Mouse (Mus musculus) forebrain, embryonic 11.5 days (tissue): ENCODE data around the gene Gm11077. TPM values are rescaled to one million over a fixed set of nuclear protein-coding genes. Genes with fewer than 3 reads are reported as not detected.
A peak's percentile ranks its signal among the peaks of the same experiment; 100 is the strongest.

ENCODE experiments used
- ATAC-seq: fragments of 200-750 bp; cut with Nextera tagmentation; replicated peaks from 2 replicates; pipeline ENCODE4 v1.8.0; 2017; ENCODE audit warnings: moderate TSS enrichment; ENCODE audit not compliant: low FRiP score
- DNase-seq: peaks from one replicate; pipeline ENCODE4 v3.0.0-alpha.2; 2017; ENCODE audit warnings: low spot score
- H3K27ac ChIP-seq: fragments of 300-500 bp; sonication (generic); 2 replicates; pipeline ENCODE4 v1.5.1; 2014; ENCODE audit warnings: low read depth, low read length
- H3K27me3 ChIP-seq: fragments of 300-500 bp; sonication (generic); 2 replicates; pipeline ENCODE4 v1.6.1; 2014; ENCODE audit warnings: mild to moderate bottlenecking, low read length, mixed read lengths; ENCODE audit not compliant: control insufficient read depth, insufficient read depth
- H3K36me3 ChIP-seq: fragments of 300-500 bp; sonication (generic); 2 replicates; pipeline ENCODE4 v1.6.1; 2014; ENCODE audit warnings: mild to moderate bottlenecking, low read length, moderate library complexity, mixed read lengths; ENCODE audit not compliant: control insufficient read depth, insufficient read depth
- H3K4me1 ChIP-seq: fragments of 300-500 bp; sonication (generic); replicated peaks from 2 replicates; pipeline ENCODE4 v1.6.1; 2014; ENCODE audit warnings: low read length, mixed read lengths; ENCODE audit not compliant: control insufficient read depth, insufficient read depth
- H3K4me2 ChIP-seq: fragments of 300-500 bp; sonication (generic); 2 replicates; pipeline ENCODE4 v1.6.1; 2014; ENCODE audit warnings: low read depth, mild to moderate bottlenecking, low read length, moderate library complexity, mixed read lengths; ENCODE audit not compliant: severe bottlenecking
- H3K4me3 ChIP-seq: fragments of 300-500 bp; sonication (generic); 2 replicates; pipeline ENCODE4 v1.5.1; 2014; ENCODE audit warnings: low read depth, low read length
- H3K9ac ChIP-seq: fragments of 300-500 bp; sonication (generic); 2 replicates; pipeline ENCODE4 v1.6.1; 2014; ENCODE audit warnings: low read length
- H3K9me3 ChIP-seq: fragments of 300-500 bp; sonication (generic); 2 replicates; pipeline ENCODE4 v1.6.1; 2016; ENCODE audit warnings: low read length, mixed read lengths; ENCODE audit not compliant: control insufficient read depth
- WGBS: fragments of 180-500 bp; shearing (Covaris S2); extraction: QIAGEN DNeasy Blood & Tissue Kit; methylation state at CpG from one replicate; pipeline ENCODE4 v1.1.7; 2014; 5-methylcytosine and 5-hydroxymethylcytosine counted together
- polyA plus RNA-seq: library from polyadenylated mRNA; unstranded; fragments of >200 nt; fragmentation: Nextera tagmentation; extraction: Ambion mirVana; gene quantifications from 2 replicates; pipeline ENCODE4 v1.2.1, GENCODE M21; 2014

Gm11077 gene
- polyA plus RNA-seq, 1 experiment from 2014 or later = not detected

DNA sequence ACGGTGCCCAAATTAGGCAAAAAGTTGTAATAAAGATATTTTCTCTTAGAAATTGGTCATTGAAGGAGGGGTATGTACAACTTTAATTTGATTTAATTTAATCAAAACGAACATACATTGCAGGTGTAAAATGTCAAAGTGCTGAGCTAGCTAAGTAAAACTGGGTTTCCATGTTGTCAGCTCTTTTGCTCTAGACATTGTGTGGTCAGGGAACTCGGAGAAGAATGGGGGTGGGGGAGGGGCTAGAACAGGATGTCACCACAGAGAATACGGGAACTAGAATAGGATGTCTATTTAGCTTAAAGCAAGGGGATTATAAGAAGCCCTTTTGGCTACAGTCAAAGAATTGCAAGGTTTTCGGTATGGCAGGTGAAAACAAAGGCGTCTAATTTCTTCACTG, 38.2 kb downstream of the Gm11077 start:
- H3K4me1 ChIP-seq = no peaks in the 10 kb centered on the region
- DNase-seq = no peak
- no peak overlapping the region for H3K9ac ChIP-seq
- no peak overlapping the region for H3K4me3 ChIP-seq
- H3K9me3 ChIP-seq = no peaks in the 10 kb centered on the region
- H3K36me3 ChIP-seq = no peaks in the 10 kb centered on the region
- H3K4me2 ChIP-seq = no peak overlapping the region
- WGBS = 70% methylated on average over 6 of the region's 6 CpGs
- no peaks in the 10 kb centered on the region for H3K27me3 ChIP-seq
- H3K27ac ChIP-seq = no peak overlapping the region
- ATAC-seq = no peak

DNA sequence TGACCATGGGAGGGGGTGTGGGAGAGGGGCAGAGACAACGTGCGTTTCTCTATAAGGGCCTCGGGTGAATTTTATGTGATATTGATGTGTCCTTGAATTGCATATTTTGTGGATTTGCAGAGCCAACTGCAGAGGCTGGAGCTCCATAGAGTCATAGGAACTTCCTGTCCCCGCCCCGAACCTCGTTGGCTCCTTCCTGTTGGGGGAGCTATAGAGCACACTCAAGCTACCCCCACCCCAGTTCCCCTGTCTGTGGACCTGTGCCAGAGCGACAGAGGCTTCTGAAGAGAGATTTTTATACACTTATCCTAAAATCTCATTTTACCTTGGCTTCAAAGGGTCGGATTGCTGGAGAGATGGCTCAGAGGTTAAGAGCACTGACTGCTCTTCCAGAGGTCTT, 39.1 kb downstream of the Gm11077 start:
- no peak overlapping the region for H3K9ac ChIP-seq
- 93% methylated on average over 8 of the region's 8 CpGs for WGBS
- H3K9me3 ChIP-seq = no peaks in the 10 kb centered on the region
- DNase-seq (no peak), ATAC-seq (no peak)
- no peak overlapping the region for H3K4me2 ChIP-seq
- no peak overlapping the region for H3K27ac ChIP-seq
- no peaks in the 10 kb centered on the region for H3K27me3 ChIP-seq
- no peaks in the 10 kb centered on the region for H3K36me3 ChIP-seq
- H3K4me1 ChIP-seq = no peaks in the 10 kb centered on the region
- H3K4me3 ChIP-seq = no peak overlapping the region

GRCm38 (mm10) chr6:140768859-140769640, 40.0 kb downstream of the Gm11077 start:
- no peak overlapping the region for H3K4me2 ChIP-seq
- H3K27me3 ChIP-seq = no peaks in the 10 kb centered on the region
- DNase-seq = no peak
- peak; percentile 78 for ATAC-seq
- no peaks in the 10 kb centered on the region for H3K9me3 ChIP-seq
- H3K4me3 ChIP-seq = no peak overlapping the region
- no peaks in the 10 kb centered on the region for H3K4me1 ChIP-seq
- no peak overlapping the region for H3K27ac ChIP-seq
- 56% methylated on average over 21 of the region's 21 CpGs for WGBS
- no peak overlapping the region for H3K9ac ChIP-seq
- no peaks in the 10 kb centered on the region for H3K36me3 ChIP-seq

DNA sequence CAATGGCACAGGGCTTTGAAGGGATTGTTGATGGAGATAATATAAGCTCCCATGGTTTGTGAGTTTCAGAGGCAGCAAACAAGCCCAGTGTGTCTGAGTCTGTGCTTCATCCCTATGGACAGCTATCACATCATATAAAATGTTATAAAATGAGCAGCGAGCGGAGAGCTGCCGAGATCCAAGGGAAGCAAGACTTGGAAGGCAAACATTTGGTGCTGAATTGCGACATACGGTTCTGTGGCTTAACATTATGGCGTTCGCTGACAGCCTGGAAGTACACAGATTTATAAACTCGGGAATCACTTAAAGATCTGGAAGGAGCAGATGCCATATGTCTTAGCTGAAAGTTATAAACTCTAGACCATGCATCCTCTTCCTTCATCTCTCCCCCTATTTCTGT, 47.2 kb downstream of the Gm11077 start:
- no peak overlapping the region for H3K27ac ChIP-seq
- ATAC-seq (no peak), DNase-seq (no peak)
- no peak overlapping the region for H3K4me3 ChIP-seq
- no peaks in the 10 kb centered on the region for H3K27me3 ChIP-seq
- H3K4me1 ChIP-seq = no peaks in the 10 kb centered on the region
- H3K36me3 ChIP-seq = no peaks in the 10 kb centered on the region
- no peak overlapping the region for H3K9ac ChIP-seq
- WGBS = 93% methylated on average over 8 of the region's 8 CpGs
- no peak overlapping the region for H3K4me2 ChIP-seq
- no peaks in the 10 kb centered on the region for H3K9me3 ChIP-seq

DNA sequence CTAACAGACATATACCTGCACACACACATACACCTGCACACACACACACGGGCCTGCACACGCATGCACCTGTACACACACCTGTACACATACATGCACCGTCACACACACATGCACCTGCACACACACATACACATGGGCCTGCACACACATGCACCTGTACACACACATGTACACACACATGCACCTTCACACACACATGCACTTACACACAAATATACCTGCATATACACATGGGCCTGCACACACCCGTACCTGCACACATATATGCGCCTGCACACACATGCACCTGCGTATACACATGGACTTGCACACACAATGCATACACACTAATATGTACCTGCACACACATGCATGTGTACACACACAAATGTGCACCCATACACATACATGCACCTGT, 53.4 kb downstream of the Gm11077 start:
- Histone ChIP-seq H3K4me3 (no peak overlapping the region), H3K36me3 (no peaks in the 10 kb centered on the region), H3K4me2 (no peak overlapping the region), H3K4me1 (no peaks in the 10 kb centered on the region), H3K9me3 (no peaks in the 10 kb centered on the region), H3K9ac (no peak overlapping the region), H3K27me3 (no peaks in the 10 kb centered on the region), H3K27ac (no peak overlapping the region)
- ATAC-seq (no peak), DNase-seq (no peak)
- WGBS = 93% methylated on average over 6 of the region's 6 CpGs

DNA sequence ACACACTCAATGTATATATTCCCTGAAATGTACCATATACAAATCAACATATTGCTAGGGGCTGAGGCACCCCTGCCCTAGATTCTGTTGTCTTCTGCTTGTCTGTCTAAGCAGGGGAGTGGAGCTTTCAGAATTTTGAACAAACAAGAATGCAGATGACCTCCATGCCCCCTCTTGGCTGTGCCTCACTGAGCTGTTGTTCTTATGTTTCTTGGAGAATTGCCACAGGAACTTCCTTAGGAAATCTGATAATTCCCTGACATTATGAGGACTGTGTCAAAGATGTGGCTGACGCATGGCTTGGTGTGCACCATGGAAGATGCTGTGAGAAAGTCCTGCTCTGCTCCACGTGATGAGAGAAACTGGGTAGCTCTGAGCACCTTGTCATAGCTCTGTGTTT, 57.0 kb downstream of the Gm11077 start:
- WGBS = 74% methylated on average over 2 of the region's 2 CpGs
- no peaks in the 10 kb centered on the region for H3K36me3 ChIP-seq
- H3K4me3 ChIP-seq = no peak overlapping the region
- ATAC-seq = no peak
- H3K9me3 ChIP-seq = no peaks in the 10 kb centered on the region
- no peak overlapping the region for H3K4me2 ChIP-seq
- H3K9ac ChIP-seq = no peak overlapping the region
- H3K27me3 ChIP-seq = no peaks in the 10 kb centered on the region
- H3K4me1 ChIP-seq = no peaks in the 10 kb centered on the region
- H3K27ac ChIP-seq = no peak overlapping the region
- DNase-seq = peak; percentile 13

GRCm38 (mm10) chr6:140789850-140790249, 60.8 kb downstream of the Gm11077 start:
- H3K4me3 ChIP-seq = no peak overlapping the region
- no peak for ATAC-seq
- H3K27ac ChIP-seq = no peak overlapping the region
- 42% methylated on average over 3 of the region's 3 CpGs for WGBS
- no peaks in the 10 kb centered on the region for H3K27me3 ChIP-seq
- H3K4me1 ChIP-seq = no peaks in the 10 kb centered on the region
- DNase-seq = peak; percentile 55
- no peak overlapping the region for H3K9ac ChIP-seq
- no peak overlapping the region for H3K4me2 ChIP-seq
- H3K36me3 ChIP-seq = no peaks in the 10 kb centered on the region
- H3K9me3 ChIP-seq = no peaks in the 10 kb centered on the region

- no peak overlapping the region for H3K4me3 ChIP-seq
- no peaks in the 10 kb centered on the region for H3K36me3 ChIP-seq
- H3K9ac ChIP-seq = no peak overlapping the region
- no peak overlapping the region for H3K27ac ChIP-seq
- no peak overlapping the region for H3K4me2 ChIP-seq
- DNase-seq (no peak), ATAC-seq (no peak)
- 87% methylated on average over 6 of the region's 6 CpGs for WGBS
- H3K4me1 ChIP-seq = no peaks in the 10 kb centered on the region
- no peaks in the 10 kb centered on the region for H3K27me3 ChIP-seq
- no peaks in the 10 kb centered on the region for H3K9me3 ChIP-seq
Measured at GRCm38 (mm10) chr6:140793676-140794262, 64.7 kb downstream of the Gm11077 start.

GRCm38 (mm10) chr6:140798841-140799240, 69.8 kb downstream of the Gm11077 start:
- Histone ChIP-seq H3K4me1 (no peaks in the 10 kb centered on the region), H3K4me3 (no peak overlapping the region), H3K9me3 (no peaks in the 10 kb centered on the region), H3K27me3 (no peaks in the 10 kb centered on the region), H3K27ac (no peak overlapping the region), H3K4me2 (no peak overlapping the region), H3K36me3 (no peaks in the 10 kb centered on the region), H3K9ac (no peak overlapping the region)
- no peak for DNase-seq
- no peak for ATAC-seq
- 67% methylated on average over 3 of the region's 3 CpGs for WGBS
